Mouse (Mus musculus) liver, embryonic 13.5 days (tissue): Measurements from ENCODE around the gene Mucl1. TPM values are rescaled to one million over a fixed set of nuclear protein-coding genes. Genes with fewer than 3 reads are reported as not detected.
"Not testable (repeated sequence)": the region's sequence is repeated elsewhere in the genome, so short reads cannot be mapped to it uniquely, and the experiment has no call there.

Source experiments
- ATAC-seq: fragments of 200-750 bp; cut with Nextera tagmentation; 2 replicates; pipeline ENCODE4 v1.8.0; 2017; ENCODE audit warnings: low read depth, mild to moderate bottlenecking, moderate number of reproducible peaks, moderate library complexity
- DNase-seq: peaks from one replicate; pipeline ENCODE4 v3.0.0; 2022
- H3K27ac ChIP-seq: fragments of 300-500 bp; sonication (generic); 2 replicates; pipeline ENCODE4 v1.5.1; 2015; ENCODE audit warnings: moderate library complexity, mild to moderate bottlenecking, inconsistent platforms
- H3K27me3 ChIP-seq: fragments of 300-500 bp; sonication (generic); 2 replicates; pipeline ENCODE4 v1.6.1; 2015; ENCODE audit warnings: mild to moderate bottlenecking, inconsistent platforms
- H3K36me3 ChIP-seq: fragments of 300-500 bp; sonication (generic); 2 replicates; pipeline ENCODE4 v1.6.1; 2015; ENCODE audit warnings: mild to moderate bottlenecking, inconsistent platforms
- H3K4me1 ChIP-seq: fragments of 300-500 bp; sonication (generic); replicated peaks from 2 replicates; pipeline ENCODE4 v1.6.1; 2015; ENCODE audit warnings: inconsistent platforms
- H3K4me2 ChIP-seq: fragments of 300-500 bp; sonication (generic); 2 replicates; pipeline ENCODE4 v1.6.1; 2015; ENCODE audit warnings: inconsistent platforms, mild to moderate bottlenecking, moderate library complexity
- H3K4me3 ChIP-seq: fragments of 300-500 bp; sonication (generic); replicated peaks from 2 replicates; pipeline ENCODE4 v1.5.1; 2015; ENCODE audit warnings: mild to moderate bottlenecking, inconsistent platforms
- H3K9ac ChIP-seq: fragments of 300-500 bp; sonication (generic); 2 replicates; pipeline ENCODE4 v1.6.1; 2015; ENCODE audit warnings: mild to moderate bottlenecking, inconsistent platforms
- H3K9me3 ChIP-seq: fragments of 300-500 bp; sonication (generic); replicated peaks from 2 replicates; pipeline ENCODE4 v1.6.1; 2016; ENCODE audit warnings: inconsistent platforms
- WGBS: fragments of 180-500 bp; shearing (Covaris S2); methylation state at CpG from one replicate; pipeline ENCODE4 v1.1.7; 2015; ENCODE audit not compliant: insufficient replicate concordance; 5-methylcytosine and 5-hydroxymethylcytosine counted together
- polyA plus RNA-seq: library from polyadenylated mRNA; unstranded; fragments of >200 nt; fragmentation: Nextera tagmentation; extraction: Ambion mirVana; gene quantifications from 2 replicates; pipeline ENCODE4 v1.2.1, GENCODE M21; 2015

Mucl1 gene
- polyA plus RNA-seq, result not detected in 2 replicates

DNA sequence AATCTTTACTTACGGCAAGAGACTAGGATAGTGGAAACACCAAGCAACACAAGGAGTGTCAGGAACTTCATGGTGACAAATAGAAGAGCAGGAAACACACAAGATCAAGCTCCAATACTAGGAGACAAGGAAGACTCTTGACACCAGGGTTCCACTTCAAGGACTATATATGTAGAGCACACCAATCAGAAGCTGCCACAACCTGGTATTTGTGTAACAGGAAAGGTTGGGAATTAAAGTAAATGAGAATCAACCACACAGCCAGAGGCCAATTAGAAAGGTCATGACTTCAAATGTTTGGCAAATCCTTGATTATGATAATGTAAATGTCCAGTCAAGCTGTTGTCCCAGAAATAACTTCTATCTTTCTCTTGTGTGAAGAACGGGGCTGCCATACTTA, at the start of gene Mucl1:
Gene Mucl1, minus strand, starts transcription at position 101 of the 400 bp plus-strand sequence.
- H3K4me3 ChIP-seq, result no peak within 1 kb of the TSS
- DNase-seq (no peak), ATAC-seq (no peak)
- H3K4me2 ChIP-seq, result no peak within 1 kb of the TSS
- no peaks in the 10 kb centered on the region for H3K4me1 ChIP-seq
- H3K27me3 ChIP-seq, result no peaks in the 10 kb centered on the region
- H3K36me3 ChIP-seq, result no peaks in the 10 kb centered on the region
- H3K9ac ChIP-seq, result no peak within 1 kb of the TSS
- 69% methylated on average over 2 of the region's 2 CpGs for WGBS
- H3K27ac ChIP-seq, result no peak within 1 kb of the TSS
- no peaks in the 10 kb centered on the region for H3K9me3 ChIP-seq

DNA sequence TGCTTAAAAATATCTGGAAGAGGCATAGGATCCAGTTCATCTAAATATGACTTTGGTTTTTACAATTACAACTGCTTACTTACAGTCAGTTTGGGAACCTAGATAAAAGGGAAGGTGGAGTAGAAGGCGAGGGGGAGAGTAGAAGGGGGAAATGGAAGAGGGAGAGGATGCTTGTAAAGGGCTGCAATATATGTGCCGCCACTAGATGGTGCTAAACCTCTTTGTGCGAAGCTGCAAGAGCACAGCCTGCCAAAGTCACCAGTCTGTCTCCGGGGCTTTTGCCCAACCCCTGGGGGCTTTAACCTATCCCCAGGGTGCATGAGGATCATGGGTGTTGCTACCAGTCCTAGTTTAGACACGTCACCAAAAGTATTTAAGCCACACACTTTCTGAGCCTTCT, 11.6 kb upstream of the Mucl1 start:
- H3K4me2 ChIP-seq, H3K4me3 ChIP-seq, H3K4me1 ChIP-seq, H3K9me3 ChIP-seq, ATAC-seq, H3K27ac ChIP-seq, H3K9ac ChIP-seq, H3K36me3 ChIP-seq, H3K27me3 ChIP-seq: not testable (repeated sequence)
- 4% methylated on average over 5 of the region's 5 CpGs for WGBS
- DNase-seq, result peak; percentile 20

DNA sequence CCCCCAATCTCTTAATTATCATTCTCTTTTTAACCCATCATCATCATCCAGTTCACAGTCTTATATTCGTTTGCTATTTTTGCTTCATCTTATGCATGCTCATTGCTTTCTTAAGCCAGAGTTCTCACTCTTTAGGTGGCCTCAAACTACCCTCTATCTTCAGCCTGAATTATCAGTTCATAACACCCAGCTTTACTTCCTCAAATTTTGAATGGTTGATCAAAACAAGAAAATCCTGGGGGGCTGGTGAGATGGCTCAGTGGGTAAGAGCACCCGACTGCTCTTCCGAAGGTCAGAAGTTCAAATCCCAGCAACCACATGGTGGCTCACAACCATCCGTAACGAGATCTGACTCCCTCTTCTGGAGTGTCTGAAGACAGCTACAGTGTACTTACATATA, 38.4 kb downstream of the Mucl1 start:
- H3K4me2 ChIP-seq, H3K36me3 ChIP-seq, H3K9me3 ChIP-seq, H3K4me3 ChIP-seq, H3K27me3 ChIP-seq, H3K4me1 ChIP-seq, ATAC-seq, H3K27ac ChIP-seq, H3K9ac ChIP-seq, DNase-seq: not testable (repeated sequence)
- 58% methylated on average over 5 of the region's 5 CpGs for WGBS

Other genes starting within 250 kb of the Mucl1 start
- 0.31 and 0.36 TPM in 2 replicates for gene Ppp1r1a, start 217.5 kb downstream of the Mucl1 start, polyA plus RNA-seq
- not detected in 2 replicates for gene Glycam1, start 190.4 kb downstream of the Mucl1 start, polyA plus RNA-seq
- not detected in 2 replicates for gene Mucl2, start 143.8 kb upstream of the Mucl1 start, polyA plus RNA-seq